Mouse (Mus musculus) thymus, adult 2 months (tissue): ENCODE results near the gene C77080. TPM values are rescaled to one million over a fixed set of nuclear protein-coding genes. Genes with fewer than 3 reads are reported as not detected.

Experiments used
- DNase-seq: peaks from one replicate; pipeline ENCODE4 v3.0.0; 2021
- H3K27ac ChIP-seq: fragments of 200-500 bp; 2 replicates; pipeline ENCODE4 v1.5.1; 2012; ENCODE audit warnings: low read length, control low read depth; ENCODE audit not compliant: control insufficient read depth, insufficient read depth
- H3K27me3 ChIP-seq: fragments of 200-500 bp; 2 replicates; pipeline ENCODE4 v1.6.1; 2012; ENCODE audit warnings: mild to moderate bottlenecking, low read length, moderate library complexity, mixed read lengths; ENCODE audit not compliant: control insufficient read depth, insufficient read depth
- H3K36me3 ChIP-seq: fragments of 200-500 bp; 2 replicates; pipeline ENCODE4 v1.6.1; 2012; ENCODE audit warnings: mild to moderate bottlenecking, low read length, moderate library complexity; ENCODE audit not compliant: control insufficient read depth, insufficient read depth
- H3K4me1 ChIP-seq: fragments of 200-500 bp; replicated peaks from 2 replicates; pipeline ENCODE4 v1.6.1; 2012; ENCODE audit warnings: low read length; ENCODE audit not compliant: control insufficient read depth, insufficient read depth
- H3K4me3 ChIP-seq: fragments of 200-500 bp; 2 replicates; pipeline ENCODE4 v1.5.1; 2012; ENCODE audit warnings: mild to moderate bottlenecking, low read length, control low read depth, moderate library complexity; ENCODE audit not compliant: control insufficient read depth, insufficient read depth
- CTCF ChIP-seq: fragments of 200-500 bp; IDR thresholded peaks from 2 replicates; pipeline ENCODE4 v1.5.1; 2012; ENCODE audit warnings: mild to moderate bottlenecking, control low read depth, low read length, moderate library complexity, borderline replicate concordance; ENCODE audit not compliant: control insufficient read depth, poor library complexity, insufficient read depth; ENCODE audit errors: extremely low read depth
- POLR2A ChIP-seq: fragments of 200-500 bp; IDR thresholded peaks from 2 replicates; pipeline ENCODE4 v1.6.1; 2012; ENCODE audit warnings: mild to moderate bottlenecking, low read length, control low read depth, moderate library complexity; ENCODE audit not compliant: control insufficient read depth, poor library complexity, insufficient read depth; ENCODE audit errors: extremely low read depth
- WGBS: fragments of 180-500 bp; shearing (Covaris S2); methylation state at CpG from one replicate; pipeline ENCODE4 v1.1.7; 2018; 5-methylcytosine and 5-hydroxymethylcytosine counted together
- polyA plus RNA-seq: library from polyadenylated mRNA; depleted of rRNA; stranded (reverse); fragments of >200 nt; gene quantifications from 2 replicates; pipeline ENCODE4 v1.2.3, GENCODE M21; 2012

Gene C77080
- polyA plus RNA-seq, 1 experiment: 19.5 TPM

DNA sequence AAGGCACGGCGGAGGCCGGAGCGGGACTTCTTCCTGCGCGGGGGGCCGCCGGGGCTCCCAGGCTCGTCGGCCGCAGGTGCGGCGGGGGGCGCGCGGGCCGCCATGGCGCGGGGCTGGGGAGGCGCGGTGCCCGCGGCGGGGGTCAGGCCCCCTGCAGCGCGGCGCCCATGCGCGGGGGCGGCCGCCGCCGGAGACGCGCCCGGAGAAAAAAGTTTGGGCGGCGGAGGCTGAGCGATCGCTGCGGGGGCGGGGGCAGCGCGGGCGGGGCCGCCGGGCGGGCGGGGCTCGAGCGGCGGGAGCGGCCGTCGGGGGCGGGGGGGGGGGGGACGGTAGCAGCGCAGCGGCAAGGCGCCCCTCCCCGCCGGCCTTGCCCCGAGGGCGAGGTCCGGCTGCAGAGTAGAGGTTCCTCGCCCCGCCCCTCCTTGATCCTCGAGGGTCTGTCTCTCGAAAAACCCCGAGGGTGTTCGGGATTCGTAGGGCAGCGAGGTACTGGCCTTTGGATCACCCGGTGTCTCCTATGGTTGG lies 12.9 kb downstream of the C77080 start:
- peak overlapping the region; percentile 16 for H3K4me3 ChIP-seq
- no peak overlapping the region for H3K27ac ChIP-seq
- no peaks in the 10 kb centered on the region for H3K36me3 ChIP-seq
- no peak for TF ChIP-seq POLR2A
- H3K27me3 ChIP-seq: peaks cover 3% of the 10 kb centered on the region
- no peak for DNase-seq
- 2% methylated on average over 57 of the region's 74 CpGs for WGBS
- peaks cover 7% of the 10 kb centered on the region for H3K4me1 ChIP-seq

GRCm38 (mm10) chr4:129247381-129248242 lies 13.6 kb downstream of the C77080 start:
- peak overlapping the region; percentile 14 for H3K4me3 ChIP-seq
- H3K27me3 ChIP-seq: peaks cover 3% of the 10 kb centered on the region
- no peaks in the 10 kb centered on the region for H3K36me3 ChIP-seq
- H3K27ac ChIP-seq: no peak overlapping the region
- DNase-seq: no peak
- TF ChIP-seq POLR2A: no peak
- no peak for TF ChIP-seq CTCF
- 18% methylated on average over 24 of the region's 24 CpGs for WGBS
- peaks cover 7% of the 10 kb centered on the region for H3K4me1 ChIP-seq

GRCm38 (mm10) chr4:129246360-129247301 lies 14.6 kb downstream of the C77080 start:
- H3K4me3 ChIP-seq: no peak overlapping the region
- WGBS: 74% methylated on average over 15 of the region's 15 CpGs
- H3K36me3 ChIP-seq: no peaks in the 10 kb centered on the region
- H3K27ac ChIP-seq: no peak overlapping the region
- no peak for TF ChIP-seq POLR2A
- no peak for TF ChIP-seq CTCF
- peaks cover 3% of the 10 kb centered on the region for H3K27me3 ChIP-seq
- peaks cover 4% of the 10 kb centered on the region for H3K4me1 ChIP-seq
- DNase-seq: no peak

DNA sequence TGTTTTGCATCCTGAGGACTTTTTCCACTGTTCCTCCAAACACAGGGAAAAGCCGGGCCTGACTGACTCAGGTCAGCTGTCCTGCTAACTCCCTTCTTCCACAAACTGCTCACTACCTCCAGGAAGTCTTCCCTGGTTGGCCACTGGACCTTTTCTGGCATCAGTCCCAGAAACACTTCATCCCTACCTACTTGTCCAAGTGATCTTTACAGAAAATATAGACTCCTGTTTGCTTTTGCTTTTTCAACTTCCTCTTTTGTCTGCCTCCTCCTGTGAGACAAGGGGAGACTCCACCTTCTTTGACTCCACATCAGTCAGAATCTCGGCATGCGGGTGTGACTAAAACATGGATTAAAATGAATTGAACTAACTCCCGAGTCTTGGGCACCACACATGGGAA lies 16.4 kb downstream of the C77080 start:
- no peak overlapping the region for H3K27ac ChIP-seq
- DNase-seq: no peak
- H3K4me1 ChIP-seq: no peaks in the 10 kb centered on the region
- no peaks in the 10 kb centered on the region for H3K36me3 ChIP-seq
- TF ChIP-seq CTCF (no peak), POLR2A (no peak)
- H3K4me3 ChIP-seq: no peak overlapping the region
- peaks cover 3% of the 10 kb centered on the region for H3K27me3 ChIP-seq
- WGBS: 10% methylated on average over 4 of the region's 4 CpGs

DNA sequence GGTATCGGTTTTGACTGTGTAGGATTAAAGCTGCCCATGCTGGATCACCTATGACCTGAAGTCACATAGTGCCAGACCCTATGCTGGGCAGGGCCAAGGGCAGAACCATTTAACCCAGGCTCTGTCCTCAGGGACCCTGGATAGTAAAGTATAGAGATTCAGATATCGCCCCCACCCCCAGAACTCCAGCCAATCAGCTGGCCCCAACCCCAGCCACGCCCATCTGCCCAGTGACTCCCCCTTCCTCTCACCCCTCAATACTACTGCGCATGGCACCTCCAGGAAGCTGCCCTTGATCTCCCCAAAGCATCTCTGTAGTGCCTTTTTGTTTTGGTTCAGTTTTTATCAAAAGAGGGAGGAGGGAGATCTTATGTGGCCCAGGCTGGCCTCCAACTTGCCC lies 18.4 kb downstream of the C77080 start:
- 76% methylated on average over 4 of the region's 4 CpGs for WGBS

DNA sequence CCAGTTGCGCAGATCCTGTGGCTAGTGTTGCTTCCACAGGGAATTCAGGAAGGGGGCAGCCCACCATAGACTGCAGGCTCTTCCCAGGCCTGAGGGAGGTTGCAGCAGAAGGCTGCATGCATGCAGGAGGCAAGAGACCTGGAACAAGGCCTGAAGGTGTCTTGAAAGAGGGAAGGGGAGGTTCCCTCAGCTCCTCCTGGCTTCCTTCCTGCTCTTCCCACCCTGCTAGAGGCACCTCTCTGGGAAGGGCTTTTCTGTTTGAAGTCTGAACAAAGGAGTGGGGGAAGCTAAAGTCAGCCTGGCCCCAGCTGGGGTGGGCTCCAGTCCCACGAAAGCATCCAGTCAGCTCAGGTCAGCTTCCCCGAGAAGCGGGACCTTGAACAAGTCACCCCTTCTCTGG lies 18.9 kb downstream of the C77080 start:
- no peak for DNase-seq

More for the DNA sequence above, 18.4 kb downstream of the C77080 start:
- Histone ChIP-seq H3K4me3 (no peak overlapping the region), H3K36me3 (no peaks in the 10 kb centered on the region), H3K27ac (no peak overlapping the region), H3K27me3 (peaks cover 4% of the 10 kb centered on the region; the same call in 1 of the 2 replicates), H3K4me1 (peaks cover 8% of the 10 kb centered on the region)
- DNase-seq: no peak
- TF ChIP-seq POLR2A (no peak), CTCF (no peak)

More for the DNA sequence above, 18.9 kb downstream of the C77080 start:
- no peak for TF ChIP-seq CTCF
- no peak for TF ChIP-seq POLR2A
- peaks cover 4% of the 10 kb centered on the region; the same call in 1 of the 2 replicates for H3K27me3 ChIP-seq
- no peaks in the 10 kb centered on the region for H3K36me3 ChIP-seq
- no peak overlapping the region for H3K27ac ChIP-seq
- WGBS: 85% methylated on average over 4 of the region's 4 CpGs
- no peak overlapping the region for H3K4me3 ChIP-seq
- H3K4me1 ChIP-seq: peaks cover 8% of the 10 kb centered on the region
